Mouse (Mus musculus) embryonic fibroblast, embryonic 13.5 days (primary cell): ENCODE measurements around the gene Ap3d1.

Source experiments
- CTCF ChIP-seq: IDR thresholded peaks from 2 replicates; pipeline ENCODE4 v1.5.1; 2011; ENCODE audit warnings: mild to moderate bottlenecking, control low read depth, low read length, moderate library complexity, borderline replicate concordance; ENCODE audit not compliant: insufficient read depth
- POLR2A ChIP-seq: IDR thresholded peaks from 2 replicates; pipeline ENCODE4 v1.6.1; 2011; ENCODE audit warnings: low read depth, mild to moderate bottlenecking, control low read depth, low read length, moderate library complexity

- TF ChIP-seq CTCF = no peak
- no peak for TF ChIP-seq POLR2A
Measured at GRCm38 (mm10) chr10:80766161-80766815, 24.2 kb upstream of the Ap3d1 start.
